Mouse (Mus musculus) adrenal gland, adult 2 months (tissue): ENCODE measurements at regions not wholly inside any gene's neighbourhood (a gene's known extent, or its start where the extent isn't known, plus 50 kb on each side); places are given as distances from the start of the nearest gene placed in this dataset.
"Not testable (repeated sequence)": the region's sequence is repeated elsewhere in the genome, so short reads cannot be mapped to it uniquely, and the experiment has no call there.

Experiments
- DNase-seq: peaks from one replicate; pipeline ENCODE4 v3.0.0; 2021

DNA sequence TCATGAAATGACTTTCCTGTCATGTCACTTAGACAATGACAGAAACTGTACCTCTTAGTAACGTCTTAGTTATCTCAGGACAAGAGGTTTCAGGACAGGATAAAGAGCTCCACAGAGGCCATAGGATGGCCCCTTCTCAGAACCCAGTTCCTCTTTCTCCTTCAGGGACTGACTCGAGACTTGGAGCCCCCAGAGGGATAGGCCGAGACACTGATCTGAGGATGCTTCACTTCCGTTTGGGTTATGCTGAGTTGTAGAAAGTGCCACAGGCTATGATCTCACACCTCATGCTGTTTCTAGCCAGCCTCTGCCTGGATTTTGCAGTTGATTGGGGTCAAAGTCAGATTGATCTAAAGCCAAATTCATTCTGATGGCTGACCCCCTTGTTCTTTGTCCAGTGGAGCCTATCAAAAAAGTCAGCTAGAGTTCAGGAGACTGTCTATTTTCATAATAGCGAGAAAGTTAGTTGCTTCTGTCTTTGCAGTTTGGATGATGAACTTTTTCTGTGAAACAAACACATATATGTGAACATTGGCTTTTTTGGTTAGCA, 70.7 kb downstream of the Sult3a2 start:
- DNase-seq: no peak

DNA sequence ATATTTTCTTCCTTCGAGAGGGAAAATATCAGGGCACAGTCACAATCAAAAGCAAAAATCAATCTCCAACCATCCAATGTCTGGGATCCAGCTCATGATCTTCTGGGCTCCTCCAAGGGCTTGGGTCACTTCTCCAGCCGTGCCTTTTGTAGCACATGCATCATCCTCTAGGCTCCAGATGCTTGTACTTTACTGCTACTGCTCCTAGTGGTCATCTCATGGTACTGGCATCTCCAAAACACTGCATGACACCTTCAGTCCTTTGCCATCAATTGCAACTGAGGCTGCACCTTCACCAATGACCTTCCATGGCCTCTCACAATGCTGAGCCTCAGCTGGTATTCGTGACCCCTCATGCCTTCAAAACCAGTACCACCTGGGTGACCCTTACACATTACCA, 77.8 kb downstream of the Sult3a2 start:
- not testable (repeated sequence) for DNase-seq

DNA sequence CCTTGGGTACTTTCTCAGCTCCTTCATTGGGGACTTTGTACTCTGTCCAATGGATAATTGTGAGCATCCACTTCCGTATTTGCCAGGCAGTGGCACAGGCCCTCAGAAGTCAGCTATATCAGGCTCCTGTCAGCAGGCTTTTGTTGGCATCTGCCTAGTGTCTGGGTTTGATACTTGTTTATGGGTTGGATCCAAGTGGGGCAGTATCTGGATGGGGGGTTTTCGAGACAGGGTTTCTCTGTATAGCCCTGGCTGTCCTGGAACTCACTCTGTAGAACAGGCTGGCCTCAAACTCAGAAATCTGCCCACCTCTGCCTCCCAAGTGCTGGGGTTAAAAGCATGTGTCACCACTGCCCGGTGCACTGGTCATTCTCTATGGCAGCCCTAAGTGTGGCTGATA, 79.7 kb upstream of the Clvs2 start:
- DNase-seq: not testable (repeated sequence)

DNA sequence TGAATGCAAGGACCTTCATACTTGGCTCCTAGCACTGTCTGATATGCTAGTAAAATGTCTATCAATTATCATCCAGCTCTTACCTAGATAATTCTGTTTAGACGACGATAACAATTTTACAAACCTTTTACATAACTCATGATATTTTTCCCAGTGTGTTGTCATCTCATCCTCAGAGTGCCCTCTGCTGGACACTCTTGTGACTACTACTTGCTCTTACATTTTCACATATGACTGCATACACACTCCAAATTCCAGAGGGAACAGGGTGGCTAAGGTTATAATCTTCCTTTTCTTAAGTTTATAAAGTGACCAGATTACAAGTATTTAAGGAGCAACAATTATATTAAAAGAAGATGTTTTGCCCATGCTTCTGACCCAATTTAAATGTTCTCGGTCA, 78.9 kb upstream of the Clvs2 start:
- peak; percentile 9 for DNase-seq
